Mouse (Mus musculus) CH12.LX (cell line): Measurements from ENCODE around the gene Pdlim5. TPM values are rescaled to one million over a fixed set of nuclear protein-coding genes. Genes with fewer than 3 reads are reported as not detected.

Experiments used
- DNase-seq: peaks from one replicate; pipeline ENCODE4 v3.0.0-alpha.2; 2013; ENCODE audit errors: extremely low read depth
- H3K27ac ChIP-seq: 2 replicates; pipeline ENCODE4 v1.5.1; 2012; ENCODE audit warnings: low read depth, mild to moderate bottlenecking, control low read depth, moderate library complexity; ENCODE audit not compliant: insufficient read depth
- H3K27me3 ChIP-seq: replicated peaks from 2 replicates; pipeline ENCODE3; 2012; ENCODE audit warnings: inconsistent platforms
- H3K36me3 ChIP-seq, 2 experiments: replicated peaks in 1 of 2; 2 replicates each; pipeline versions ENCODE3 to v1.6.1; 2012; ENCODE audit warnings: inconsistent platforms in 1 of 2, low read length in 1 of 2, mild to moderate bottlenecking in 1 of 2, mixed read lengths in 1 of 2, moderate library complexity in 1 of 2; ENCODE audit not compliant: control insufficient read depth in 1 of 2, insufficient read depth in 1 of 2
- H3K4me1 ChIP-seq, 2 experiments: 2 replicates each; pipeline ENCODE4 v1.6.1; 2012; ENCODE audit warnings: inconsistent platforms in 1 of 2, moderate library complexity in 1 of 2; ENCODE audit not compliant: insufficient read depth in 2 of 2, control insufficient read depth in 1 of 2
- H3K4me2 ChIP-seq: 2 replicates; pipeline ENCODE4 v1.6.1; 2012; ENCODE audit warnings: low read depth, mild to moderate bottlenecking, control low read depth; ENCODE audit not compliant: poor library complexity, insufficient read depth, severe bottlenecking
- H3K4me3 ChIP-seq, 3 experiments: fragments of 150-350 bp in 1 of 3; sonication (generic) in 1 of 3; replicated peaks in 1 of 3; 2 replicates each; pipeline versions ENCODE3 to v1.5.1; 2011 to 2012; ENCODE audit warnings: low read depth in 2 of 3, low read length in 2 of 3, mild to moderate bottlenecking in 2 of 3, moderate library complexity in 2 of 3, control low read depth in 1 of 3, improper control_type of control experiment in 1 of 3, inconsistent platforms in 1 of 3, mixed read lengths in 1 of 3; ENCODE audit not compliant: poor library complexity in 1 of 3
- H3K79me2 ChIP-seq: replicated peaks from 2 replicates; pipeline ENCODE4 v1.6.1; 2012; ENCODE audit warnings: mild to moderate bottlenecking, moderate library complexity; ENCODE audit not compliant: control insufficient read depth, poor library complexity, insufficient read depth, severe bottlenecking; ENCODE audit errors: extremely low read depth
- H3K9ac ChIP-seq: 2 replicates; pipeline ENCODE4 v1.6.1; 2012; ENCODE audit warnings: low read depth, mild to moderate bottlenecking, control low read depth, moderate library complexity; ENCODE audit not compliant: insufficient read depth
- H3K9me3 ChIP-seq: replicated peaks from 2 replicates; pipeline ENCODE3; 2012; ENCODE audit warnings: low read length, inconsistent platforms, mixed read lengths
- CHD1 ChIP-seq: IDR thresholded peaks from 2 replicates; pipeline ENCODE4 v1.6.1; 2012; ENCODE audit warnings: low read depth, low read length, improper control_type of control experiment, inconsistent platforms
- CHD2 ChIP-seq: IDR thresholded peaks from 2 replicates; pipeline ENCODE4 v1.6.1; 2011; ENCODE audit warnings: low read length, improper control_type of control experiment
- ELF1 ChIP-seq: IDR thresholded peaks from 2 replicates; pipeline ENCODE4 v1.6.1; 2014; ENCODE audit warnings: low read depth, mild to moderate bottlenecking, inconsistent platforms, low read length, improper control_type of control experiment
- GABPA ChIP-seq: IDR thresholded peaks from 2 replicates; pipeline ENCODE4 v1.6.1; 2012; ENCODE audit warnings: low read depth, low read length, improper control_type of control experiment, inconsistent platforms; ENCODE audit not compliant: insufficient replicate concordance
- HCFC1 ChIP-seq: IDR thresholded peaks from 2 replicates; pipeline ENCODE4 v1.6.1; 2012; ENCODE audit warnings: low read depth, mild to moderate bottlenecking, inconsistent platforms, low read length, improper control_type of control experiment
- IRF4 ChIP-seq: IDR thresholded peaks from 2 replicates; pipeline ENCODE4 v1.6.1; 2014; ENCODE audit warnings: low read depth, mild to moderate bottlenecking, inconsistent platforms, low read length, improper control_type of control experiment
- JUN ChIP-seq: IDR thresholded peaks from 2 replicates; pipeline ENCODE4 v1.6.1; 2011; ENCODE audit warnings: low read depth, mild to moderate bottlenecking, low read length, improper control_type of control experiment, moderate library complexity; ENCODE audit not compliant: insufficient read depth
- MAX ChIP-seq: IDR thresholded peaks from 2 replicates; pipeline ENCODE4 v1.6.1; 2011; ENCODE audit warnings: low read length, improper control_type of control experiment
- MEF2A ChIP-seq: IDR thresholded peaks from 2 replicates; pipeline ENCODE4 v1.6.1; 2014; ENCODE audit warnings: low read depth, mild to moderate bottlenecking, inconsistent platforms, low read length, improper control_type of control experiment, borderline replicate concordance
- MYC ChIP-seq: IDR thresholded peaks from 2 replicates; pipeline ENCODE4 v1.6.1; 2011; ENCODE audit warnings: low read depth, mild to moderate bottlenecking, improper control_type of control experiment, low read length
- NELFE ChIP-seq: IDR thresholded peaks from 2 replicates; pipeline ENCODE4 v1.6.1; 2011; ENCODE audit warnings: low read depth, low read length, improper control_type of control experiment
- NRF1 ChIP-seq: IDR thresholded peaks from 2 replicates; pipeline ENCODE4 v1.6.1; 2014; ENCODE audit warnings: low read depth, mild to moderate bottlenecking, inconsistent platforms, low read length, improper control_type of control experiment, moderate library complexity
- RAD21 ChIP-seq: IDR thresholded peaks from 2 replicates; pipeline ENCODE4 v1.6.1; 2011; ENCODE audit warnings: low read depth, mild to moderate bottlenecking, low read length, improper control_type of control experiment, moderate library complexity
- SIN3A ChIP-seq: IDR thresholded peaks from 2 replicates; pipeline ENCODE4 v1.6.1; 2012; ENCODE audit warnings: low read length, improper control_type of control experiment, inconsistent platforms
- TBP ChIP-seq: conservative IDR thresholded peaks from 2 replicates; pipeline ENCODE4 v1.6.1; 2011; ENCODE audit warnings: low read depth, low read length, improper control_type of control experiment
- TCF12 ChIP-seq: IDR thresholded peaks from 2 replicates; pipeline ENCODE4 v1.6.1; 2014; ENCODE audit warnings: low read depth, mild to moderate bottlenecking, inconsistent platforms, low read length, improper control_type of control experiment
- UBTF ChIP-seq: IDR thresholded peaks from 2 replicates; pipeline ENCODE4 v1.6.1; 2012; ENCODE audit warnings: low read depth, mild to moderate bottlenecking, inconsistent platforms, low read length, improper control_type of control experiment, moderate library complexity
- USF1 ChIP-seq: IDR thresholded peaks from 2 replicates; pipeline ENCODE4 v1.6.1; 2014; ENCODE audit warnings: low read depth, mild to moderate bottlenecking, inconsistent platforms, low read length, improper control_type of control experiment
- dilution Hi-C: fragments of 300-500 bp; cut with MboI; formaldehyde crosslinking; loops from 2 replicates; pipeline ENCODE4 v1.14.3; 2020; ENCODE audit warnings: low sequenced_read_pairs; ENCODE audit not compliant: extremely low pct_unique_long_range_greater_than_20kb, extremely low pct_ligation_motif_present
- in situ Hi-C: fragments of 300-500 bp; cut with MboI; formaldehyde crosslinking; loops from 3 replicates; pipeline ENCODE4 v1.14.3; 2019; ENCODE audit warnings: low sequenced_read_pairs, low pct_ligation_motif_present, low pct_unique_long_range_greater_than_20kb, mixed read lengths
- polyA plus RNA-seq: library from polyadenylated mRNA; unstranded; fragments of >175 nt; gene quantifications from 2 replicates; pipeline ENCODE4 v1.2.1, GENCODE M21; 2012; ENCODE audit warnings: low read depth; ENCODE audit not compliant: insufficient read length
- total RNA-seq, 2 experiments: library from RNA; depleted of rRNA; stranded (reverse); fragments of 300-350 nt in 1 of 2; fragments of >200 nt in 1 of 2; gene quantifications; 2 replicates each; pipeline ENCODE4 v1.2.3; 2012 to 2014

The Pdlim5 gene
- total and polyA plus RNA-seq, 3 experiments = 22.0 to 24.6 (median 22.8) TPM

DNA sequence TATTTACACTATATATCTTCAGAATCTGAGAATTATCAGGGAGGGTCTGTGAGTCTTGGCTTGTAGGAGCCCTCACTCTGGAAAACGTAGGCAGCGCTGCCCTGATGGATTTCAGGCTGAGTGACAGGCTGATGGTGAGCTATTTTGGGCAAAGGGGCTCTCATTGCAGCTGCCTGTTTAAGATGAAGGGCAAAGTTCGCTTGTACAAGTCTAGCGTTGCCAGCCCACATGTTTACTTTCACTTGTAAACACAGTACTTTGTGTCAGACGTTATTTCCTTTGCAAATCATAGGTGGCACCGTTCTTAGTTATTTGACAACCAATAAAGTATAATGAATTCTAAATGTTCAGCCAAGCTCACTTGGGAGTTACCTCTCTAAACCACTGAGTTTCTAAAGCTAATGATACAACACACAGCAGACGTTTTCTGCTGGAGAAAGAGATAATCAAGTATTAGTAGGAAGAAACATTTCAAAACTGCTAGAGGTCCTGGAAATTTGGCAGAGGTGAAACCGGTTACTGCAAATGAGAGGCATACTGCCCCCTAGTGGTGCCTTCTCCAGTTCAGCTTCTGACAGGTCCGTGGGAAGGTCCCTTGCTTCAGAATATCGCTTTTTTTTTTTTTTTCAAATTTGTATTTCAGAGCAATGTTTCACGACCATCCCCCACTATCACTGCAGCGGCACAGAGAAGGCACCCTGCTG is 47.7 kb upstream of the Pdlim5 start (continued):
- TF ChIP-seq NELFE (peak; percentile 53; the same call in 1 of the 2 replicates), NRF1 (no peak), UBTF (no peak), IRF4 (peak; percentile 77), ELF1 (0 out of 2 replicates have a peak, but pooled peaks have one; percentile 22), TBP (no peak), JUN (no peak; the same call in 1 of the 2 replicates), TCF12 (peak; percentile 48; the same call in 1 of the 2 replicates), USF1 (no peak), HCFC1 (no peak), MAX (no peak), CHD1 (0 out of 2 replicates have a peak, but pooled peaks have one; percentile 43), SIN3A (peak; percentile 27), GABPA (no peak)

DNA sequence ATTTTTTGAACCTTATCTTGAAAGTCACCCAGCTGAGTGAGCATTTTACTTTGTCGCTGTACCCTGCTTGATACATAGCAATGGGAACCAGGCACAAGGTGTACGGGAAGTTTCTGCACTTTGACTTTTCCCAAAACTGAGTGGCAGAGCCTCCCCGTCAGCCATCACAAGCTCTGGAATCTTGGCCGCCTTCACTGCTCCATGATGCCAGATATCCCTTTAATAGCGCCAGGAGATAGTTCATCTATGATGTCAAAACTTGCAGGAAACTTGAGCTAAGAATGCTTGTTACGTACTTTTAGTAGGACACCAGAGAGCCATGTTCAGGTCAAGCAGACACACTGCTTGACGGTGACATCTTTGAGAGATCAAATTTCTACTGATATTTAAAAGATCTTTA is 46.7 kb upstream of the Pdlim5 start:
- Histone ChIP-seq H3K79me2 (no peaks in the 10 kb centered on the region), H3K27me3 (peaks cover 2% of the 10 kb centered on the region), H3K27ac (no peak overlapping the region), H3K4me2 (no peak overlapping the region), H3K9ac (no peak overlapping the region), H3K4me1 (peaks cover under 1 to 7% of the 10 kb centered on the region in 2 experiments; a peak in 3 of 4 replicates), H3K9me3 (no peaks in the 10 kb centered on the region), H3K36me3 (no peaks in the 10 kb centered on the region), H3K4me3 (no peak overlapping the region)
- in situ Hi-C loops = no loop called here
- dilution Hi-C loops = no loop called here
- TF ChIP-seq ELF1 = no peak
- TF ChIP-seq USF1 = no peak
- no peak for TF ChIP-seq HCFC1
- TF ChIP-seq CHD2 = no peak
- no peak for TF ChIP-seq MEF2A
- no peak for TF ChIP-seq MYC
- no peak for TF ChIP-seq NRF1
- TF ChIP-seq RAD21 = no peak
- no peak for TF ChIP-seq IRF4
- TF ChIP-seq NELFE = no peak
- no peak for DNase-seq
